Mouse (Mus musculus): ENCODE data around the gene 4930503B20Rik. TPM values are rescaled to one million over a fixed set of nuclear protein-coding genes. Genes with fewer than 3 reads are reported as not detected.

Gene 4930503B20Rik
- polyA plus RNA-seq, 1 experiment from 2014 or later: not detected

GRCm38 (mm10) chr3:146599198-146599900, 51.8 kb downstream of the 4930503B20Rik start:
- no peak overlapping the region for H3K9ac ChIP-seq (ENCODE audit: low read length)
- DNase-seq (ENCODE audit: low spot score) (no peak), ATAC-seq (ENCODE audit: insufficient read depth, low FRiP score, low TSS enrichment) (no peak)
- H3K4me3 ChIP-seq (ENCODE audit: low read depth, low read length): no peak overlapping the region
- no peaks in the 10 kb centered on the region for H3K27me3 ChIP-seq (ENCODE audit: control insufficient read depth, insufficient read depth, low read length)
- H3K27ac ChIP-seq (ENCODE audit: low read depth, low read length): no peak overlapping the region
- H3K36me3 ChIP-seq (ENCODE audit: control insufficient read depth, insufficient read depth, low read length): no peaks in the 10 kb centered on the region
- H3K4me2 ChIP-seq (ENCODE audit: low read depth): no peak overlapping the region
- H3K4me1 ChIP-seq (ENCODE audit: control insufficient read depth, insufficient read depth, low read length): no peaks in the 10 kb centered on the region
- 90% methylated on average over 6 of the region's 6 CpGs for WGBS
- no peaks in the 10 kb centered on the region for H3K9me3 ChIP-seq (ENCODE audit: control insufficient read depth, low read length)

GRCm38 (mm10) chr3:146598411-146598810, 52.7 kb downstream of the 4930503B20Rik start:
- no peaks in the 10 kb centered on the region for H3K9me3 ChIP-seq (ENCODE audit: control insufficient read depth, low read length)
- H3K9ac ChIP-seq (ENCODE audit: low read length): no peak overlapping the region
- DNase-seq (ENCODE audit: low spot score) (no peak), ATAC-seq (ENCODE audit: insufficient read depth, low FRiP score, low TSS enrichment) (no peak)
- no peaks in the 10 kb centered on the region for H3K4me1 ChIP-seq (ENCODE audit: control insufficient read depth, insufficient read depth, low read length)
- no peak overlapping the region for H3K27ac ChIP-seq (ENCODE audit: low read depth, low read length)
- no peaks in the 10 kb centered on the region for H3K36me3 ChIP-seq (ENCODE audit: control insufficient read depth, insufficient read depth, low read length)
- H3K27me3 ChIP-seq (ENCODE audit: control insufficient read depth, insufficient read depth, low read length): no peaks in the 10 kb centered on the region
- H3K4me3 ChIP-seq (ENCODE audit: low read depth, low read length): no peak overlapping the region
- no peak overlapping the region for H3K4me2 ChIP-seq (ENCODE audit: low read depth)
- 91% methylated on average over 6 of the region's 6 CpGs for WGBS

GRCm38 (mm10) chr3:146596864-146597263, 54.3 kb downstream of the 4930503B20Rik start:
- no peak overlapping the region for H3K4me2 ChIP-seq (ENCODE audit: low read depth)
- no peak overlapping the region for H3K27ac ChIP-seq (ENCODE audit: low read depth, low read length)
- H3K9me3 ChIP-seq (ENCODE audit: control insufficient read depth, low read length): no peaks in the 10 kb centered on the region
- no peaks in the 10 kb centered on the region for H3K36me3 ChIP-seq (ENCODE audit: control insufficient read depth, insufficient read depth, low read length)
- no peak overlapping the region for H3K9ac ChIP-seq (ENCODE audit: low read length)
- H3K4me1 ChIP-seq (ENCODE audit: control insufficient read depth, insufficient read depth, low read length): no peaks in the 10 kb centered on the region
- ATAC-seq (ENCODE audit: insufficient read depth, low FRiP score, low TSS enrichment): no peak
- no peak for DNase-seq (ENCODE audit: low spot score)
- no peaks in the 10 kb centered on the region for H3K27me3 ChIP-seq (ENCODE audit: control insufficient read depth, insufficient read depth, low read length)
- WGBS: 88% methylated on average over 7 of the region's 7 CpGs
- no peak overlapping the region for H3K4me3 ChIP-seq (ENCODE audit: low read depth, low read length)

- H3K27me3 ChIP-seq (ENCODE audit: control insufficient read depth, insufficient read depth, low read length): no peaks in the 10 kb centered on the region
- ATAC-seq (ENCODE audit: insufficient read depth, low FRiP score, low TSS enrichment) (no peak), DNase-seq (ENCODE audit: low spot score) (no peak)
- no peaks in the 10 kb centered on the region for H3K4me1 ChIP-seq (ENCODE audit: control insufficient read depth, insufficient read depth, low read length)
- no peak overlapping the region for H3K27ac ChIP-seq (ENCODE audit: low read depth, low read length)
- no peaks in the 10 kb centered on the region for H3K36me3 ChIP-seq (ENCODE audit: control insufficient read depth, insufficient read depth, low read length)
- H3K9me3 ChIP-seq (ENCODE audit: control insufficient read depth, low read length): no peaks in the 10 kb centered on the region
- 90% methylated on average over 8 of the region's 8 CpGs for WGBS
- H3K4me2 ChIP-seq (ENCODE audit: low read depth): no peak overlapping the region
- no peak overlapping the region for H3K9ac ChIP-seq (ENCODE audit: low read length)
- H3K4me3 ChIP-seq (ENCODE audit: low read depth, low read length): no peak overlapping the region
Measured at GRCm38 (mm10) chr3:146596387-146596786, 54.7 kb downstream of the 4930503B20Rik start.

- 89% methylated on average over 6 of the region's 6 CpGs for WGBS
- H3K4me1 ChIP-seq (ENCODE audit: control insufficient read depth, insufficient read depth, low read length): no peaks in the 10 kb centered on the region
- no peaks in the 10 kb centered on the region for H3K27me3 ChIP-seq (ENCODE audit: control insufficient read depth, insufficient read depth, low read length)
- ATAC-seq (ENCODE audit: insufficient read depth, low FRiP score, low TSS enrichment) (no peak), DNase-seq (ENCODE audit: low spot score) (no peak)
- no peak overlapping the region for H3K4me2 ChIP-seq (ENCODE audit: low read depth)
- no peak overlapping the region for H3K9ac ChIP-seq (ENCODE audit: low read length)
- H3K36me3 ChIP-seq (ENCODE audit: control insufficient read depth, insufficient read depth, low read length): no peaks in the 10 kb centered on the region
- no peak overlapping the region for H3K4me3 ChIP-seq (ENCODE audit: low read depth, low read length)
- H3K9me3 ChIP-seq (ENCODE audit: control insufficient read depth, low read length): no peaks in the 10 kb centered on the region
- H3K27ac ChIP-seq (ENCODE audit: low read depth, low read length): no peak overlapping the region
Measured at GRCm38 (mm10) chr3:146595440-146595839, 55.7 kb downstream of the 4930503B20Rik start.

Other genes with a start within 250 kb of the 4930503B20Rik start
- gene Ssx2ip, start 246.7 kb downstream of the 4930503B20Rik start, polyA plus RNA-seq (2014; fragmentation: Nextera tagmentation; extraction: Ambion mirVana): 28.1 and 28.8 TPM in 2 replicates
- gene Ctbs, start 201.5 kb downstream of the 4930503B20Rik start, polyA plus RNA-seq (2014; fragmentation: Nextera tagmentation; extraction: Ambion mirVana): 5.3 and 5.5 TPM in 2 replicates
- 4.8 and 5.7 TPM in 2 replicates for gene Spata1, start 151.6 kb downstream of the 4930503B20Rik start, polyA plus RNA-seq (2014; fragmentation: Nextera tagmentation; extraction: Ambion mirVana)
- 956 and 1,018 TPM in 2 replicates for gene Gng5, start 151.5 kb downstream of the 4930503B20Rik start, polyA plus RNA-seq (2014; fragmentation: Nextera tagmentation; extraction: Ambion mirVana)
- 65.1 and 69.8 TPM in 2 replicates for gene Rpf1, start 129.9 kb downstream of the 4930503B20Rik start, polyA plus RNA-seq (2014; fragmentation: Nextera tagmentation; extraction: Ambion mirVana)
- gene Uox, start 80.9 kb downstream of the 4930503B20Rik start, polyA plus RNA-seq (2014; fragmentation: Nextera tagmentation; extraction: Ambion mirVana): not detected in 2 replicates
- gene Dnase2b, start 35.7 kb downstream of the 4930503B20Rik start, polyA plus RNA-seq (2014; fragmentation: Nextera tagmentation; extraction: Ambion mirVana): not detected in 2 replicates
- gene Samd13, start 34.3 kb upstream of the 4930503B20Rik start, polyA plus RNA-seq (2014; fragmentation: Nextera tagmentation; extraction: Ambion mirVana): 0.46 and 0.91 TPM in 2 replicates
- 76.3 and 80.6 TPM in 2 replicates for gene Prkacb, start 161.7 kb upstream of the 4930503B20Rik start, polyA plus RNA-seq (2014; fragmentation: Nextera tagmentation; extraction: Ambion mirVana)
- gene Ttll7, start 201.1 kb upstream of the 4930503B20Rik start, polyA plus RNA-seq (2014; fragmentation: Nextera tagmentation; extraction: Ambion mirVana): 14.8 and 16.5 TPM in 2 replicates